Mouse (Mus musculus) erythroid progenitor cell, adult 5-6 weeks (primary cell): ENCODE measurements around the gene Dnajc5. TPM values are rescaled to one million over a fixed set of nuclear protein-coding genes. Genes with fewer than 3 reads are reported as not detected.

Experiments
- ATAC-seq: replicated peaks from 2 replicates; pipeline ENCODE4 v1.8.0; 2016; ENCODE audit warnings: moderate number of reproducible peaks, mild to moderate bottlenecking, moderate TSS enrichment, inconsistent platforms; ENCODE audit not compliant: poor library complexity, low FRiP score, severe bottlenecking
- total RNA-seq, 2 experiments: library from RNA; stranded (forward) in 1 of 2; stranded (reverse) in 1 of 2; fragments of 150-400 nt in 1 of 2; fragments of 186-747, 209-891 nt in 1 of 2; gene quantifications; 2 replicates each; pipeline versions ENCODE4 v1.2.3 to v1.2.4; 2015 to 2017; ENCODE audit warnings: low replicate concordance in 2 of 2

Dnajc5 gene
- total RNA-seq, 2 experiments from 2014 or later = 23.3 to 25.2 TPM

DNA sequence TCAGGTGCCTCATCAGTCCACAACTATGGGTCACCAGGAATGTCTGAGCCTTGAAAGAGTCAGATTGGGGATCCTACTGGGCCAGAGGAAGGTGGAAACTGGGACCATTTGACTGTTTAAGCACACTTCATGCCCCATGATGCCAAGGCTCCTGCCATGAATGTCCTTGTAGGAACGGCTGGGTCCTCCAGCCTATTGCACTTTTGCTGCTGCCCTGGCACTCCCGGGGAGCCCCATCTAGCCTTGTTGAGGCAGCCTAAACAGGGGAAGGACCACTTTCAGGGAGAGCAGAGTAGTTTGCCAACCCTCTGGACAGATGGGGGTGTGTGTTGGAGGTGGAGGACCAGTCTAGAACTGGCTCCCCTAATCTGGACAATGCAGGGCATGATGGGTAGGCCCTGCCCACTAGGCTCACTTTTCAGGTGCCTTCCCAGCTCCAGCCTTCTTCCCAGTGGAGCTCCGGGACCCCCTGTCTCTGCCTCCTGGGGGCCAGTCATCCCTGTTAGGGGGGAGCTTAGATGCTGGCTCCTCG, 64.2 kb downstream of the Dnajc5 start, which contains the start of gene Uckl1:
TSS of gene Uckl1 (minus strand) at position 482 of the 532 bp plus-strand sequence.
- no peak for ATAC-seq

DNA sequence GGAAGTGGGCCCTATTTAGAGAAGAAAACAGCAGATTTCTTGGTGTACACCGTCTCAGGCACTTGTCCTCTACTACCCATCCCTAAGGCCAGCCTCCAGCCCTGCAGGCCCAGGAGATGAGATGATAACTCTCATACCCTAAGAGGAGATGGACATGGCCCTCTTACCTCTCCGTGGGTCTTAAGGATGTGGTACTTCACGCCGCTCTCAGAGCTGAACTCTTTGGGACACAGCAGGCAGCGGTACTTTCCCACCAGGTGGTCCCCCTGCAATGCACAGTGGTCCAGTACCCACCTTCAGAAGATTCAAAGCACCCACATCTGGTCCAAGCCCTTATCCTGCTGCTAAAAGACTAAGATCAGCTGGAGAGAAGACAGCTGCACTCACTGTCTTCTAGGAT, 65.2 kb downstream of the Dnajc5 start:
- ATAC-seq = no peak

DNA sequence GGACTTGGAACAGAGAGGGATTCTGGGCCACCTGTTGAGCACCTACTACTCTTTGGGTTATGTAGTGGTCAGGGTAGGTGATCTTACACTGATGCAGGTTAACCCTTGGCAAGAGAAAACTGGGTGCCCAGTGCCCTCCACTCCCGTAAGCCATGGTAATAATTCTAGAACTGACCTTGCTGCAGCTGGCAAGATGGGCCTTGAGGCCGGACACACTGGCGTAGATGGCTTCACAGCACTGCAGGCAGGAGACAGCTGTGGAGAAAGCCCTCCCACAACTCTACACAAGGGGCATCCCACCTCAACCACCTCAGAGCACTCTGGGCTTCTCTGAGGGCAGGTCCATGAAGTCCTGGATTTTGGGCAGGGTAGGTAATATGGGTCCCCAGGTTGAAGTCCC, 65.8 kb downstream of the Dnajc5 start:
- no peak for ATAC-seq

DNA sequence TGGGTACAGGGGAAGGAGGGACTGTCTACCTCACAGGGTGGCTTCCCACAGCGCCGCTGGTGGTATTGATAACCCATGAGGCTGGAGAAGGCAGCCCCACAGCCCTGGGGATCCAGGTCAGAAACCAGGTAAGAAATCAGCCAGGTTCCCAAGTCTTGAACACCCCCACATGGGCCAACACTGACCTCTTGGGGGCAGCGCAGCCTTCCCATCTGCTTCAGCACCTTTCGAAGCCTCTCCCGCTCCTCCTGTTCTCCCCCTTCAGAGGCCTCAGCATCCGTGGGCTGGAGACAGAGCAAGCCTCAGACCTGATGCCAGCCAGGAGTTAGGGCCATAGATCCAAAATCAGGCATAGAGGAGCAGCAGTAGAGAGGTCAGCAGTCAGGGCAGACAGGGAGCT, 67.5 kb downstream of the Dnajc5 start:
- no peak for ATAC-seq

DNA sequence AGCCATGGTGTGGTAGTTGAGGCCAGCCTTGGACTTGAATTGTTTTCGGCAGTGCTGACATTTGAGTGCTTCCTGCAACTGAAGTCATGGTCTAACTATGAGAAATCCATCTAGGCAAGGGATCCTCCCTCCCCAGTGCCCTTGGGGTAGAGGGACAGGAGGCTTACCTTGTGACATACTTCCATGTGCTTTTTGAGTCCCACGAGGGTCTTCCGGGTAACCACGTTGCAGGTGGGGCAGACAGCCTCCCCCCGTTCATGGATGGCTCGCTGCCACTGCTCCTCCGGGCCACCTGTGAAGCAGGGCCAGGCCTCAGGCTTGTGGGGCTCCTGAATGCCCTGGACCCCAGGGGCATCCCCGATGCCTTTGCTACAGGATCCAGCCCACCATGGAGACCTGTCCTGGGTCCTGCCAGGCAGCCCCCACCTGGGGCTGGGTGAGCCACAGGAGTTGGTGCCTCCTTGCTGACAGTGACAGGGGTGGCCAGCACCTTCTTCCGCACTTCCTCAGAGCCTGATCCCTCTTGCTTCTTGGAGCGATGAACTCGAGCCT, 68.0 kb downstream of the Dnajc5 start:
- ATAC-seq = no peak

DNA sequence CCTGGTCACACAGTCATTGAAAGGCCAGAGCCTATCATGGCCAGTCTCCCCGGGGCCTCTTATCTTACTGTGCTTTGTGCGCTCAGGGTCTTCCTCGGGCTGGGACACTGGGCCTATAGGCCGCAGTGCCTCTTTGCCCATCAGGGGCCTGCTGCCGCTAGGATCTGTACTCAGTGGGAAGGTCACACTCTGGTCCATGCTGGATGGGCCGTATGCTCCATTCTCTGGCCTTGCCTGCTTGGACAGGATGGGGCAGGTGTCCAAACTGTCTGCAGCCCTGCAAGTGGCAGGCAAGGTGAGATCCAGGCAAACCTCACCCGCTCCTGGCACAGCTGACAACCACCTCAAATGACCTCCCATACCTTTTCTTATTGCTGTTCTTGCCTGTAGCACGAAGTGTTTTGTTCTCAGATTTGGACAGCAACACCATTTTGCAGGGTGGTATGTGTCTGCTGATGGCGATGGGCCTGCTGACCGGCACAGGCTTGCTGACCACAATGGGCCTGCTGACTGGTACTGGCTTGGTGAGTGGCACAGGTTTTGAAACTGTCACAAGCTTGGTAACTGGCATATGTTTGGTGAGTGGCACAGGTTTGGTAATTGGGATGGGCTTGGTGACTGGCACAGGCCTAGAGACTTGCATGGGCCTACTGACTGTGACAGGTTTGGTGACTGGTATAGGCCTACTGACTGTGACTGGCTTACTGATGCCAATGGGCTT, 68.9 kb downstream of the Dnajc5 start:
- ATAC-seq = no peak

DNA sequence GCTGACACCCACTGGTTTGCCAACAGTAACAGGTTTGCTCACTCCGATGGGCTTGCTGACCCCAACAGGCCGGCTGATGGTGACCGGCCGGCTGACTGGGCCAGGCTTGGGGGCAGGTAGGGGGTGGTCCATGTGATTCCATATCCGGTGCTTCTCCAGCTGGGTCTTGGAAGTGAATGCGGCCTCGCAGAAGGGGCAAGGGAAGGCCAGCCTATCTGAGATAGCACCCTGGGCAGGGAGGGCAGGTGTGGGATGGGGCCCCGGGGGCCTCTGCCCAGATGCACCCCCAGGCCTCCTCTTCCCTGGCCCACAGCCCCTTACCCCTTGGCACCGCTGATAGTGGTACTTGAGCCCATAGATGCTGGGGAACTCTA, 69.4 kb downstream of the Dnajc5 start:
- ATAC-seq = no peak

DNA sequence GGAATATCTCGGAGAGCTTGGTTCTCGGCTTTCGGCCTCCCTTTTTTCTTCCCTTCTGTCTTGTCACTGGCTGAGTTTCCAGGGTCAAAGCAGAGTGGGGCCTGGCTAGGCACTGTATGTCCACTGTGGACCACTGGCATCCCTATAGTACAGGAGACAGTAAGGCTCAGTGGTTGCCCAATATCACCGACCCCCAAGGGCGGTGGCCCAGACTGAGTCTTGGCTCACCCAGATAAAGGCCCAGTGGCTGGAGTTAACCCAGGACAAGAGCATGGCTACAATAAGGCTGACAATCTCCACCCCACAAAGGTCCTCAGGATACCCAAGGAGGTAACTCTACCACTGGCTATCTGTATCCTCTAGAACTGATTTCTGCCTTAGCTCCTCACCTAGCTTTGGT, 70.2 kb downstream of the Dnajc5 start:
- ATAC-seq = no peak

DNA sequence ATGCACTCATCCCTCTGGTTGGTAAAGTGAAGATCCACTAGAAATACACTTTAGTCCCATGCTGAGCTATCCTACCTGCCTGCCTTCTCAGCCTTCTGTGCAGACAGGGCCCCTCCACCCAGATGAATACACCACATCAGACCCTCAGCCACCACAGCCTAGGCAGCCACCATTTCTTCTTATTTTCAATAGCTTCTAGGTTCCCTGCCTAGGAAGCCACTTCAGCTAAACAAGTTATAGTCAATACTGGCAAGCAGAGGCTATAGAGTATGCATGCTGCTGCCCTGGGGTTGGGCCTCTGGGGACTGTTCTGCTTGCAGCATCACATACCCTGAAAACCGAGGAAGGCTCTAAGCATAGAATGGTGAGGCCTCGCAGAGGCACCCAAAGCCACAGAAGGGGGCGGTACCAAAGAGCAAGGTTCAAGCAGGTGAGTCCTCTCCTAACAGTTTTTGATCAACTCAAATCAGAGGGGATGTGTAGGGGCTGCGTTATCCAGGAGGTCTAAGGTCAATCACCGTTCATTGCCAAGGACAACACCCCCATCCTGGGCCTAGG, 71.3 kb downstream of the Dnajc5 start, which contains the start of gene Prpf6:
TSS of gene Prpf6 (plus strand) at position 341 of the 558 bp plus-strand sequence.
- ATAC-seq = no peak

DNA sequence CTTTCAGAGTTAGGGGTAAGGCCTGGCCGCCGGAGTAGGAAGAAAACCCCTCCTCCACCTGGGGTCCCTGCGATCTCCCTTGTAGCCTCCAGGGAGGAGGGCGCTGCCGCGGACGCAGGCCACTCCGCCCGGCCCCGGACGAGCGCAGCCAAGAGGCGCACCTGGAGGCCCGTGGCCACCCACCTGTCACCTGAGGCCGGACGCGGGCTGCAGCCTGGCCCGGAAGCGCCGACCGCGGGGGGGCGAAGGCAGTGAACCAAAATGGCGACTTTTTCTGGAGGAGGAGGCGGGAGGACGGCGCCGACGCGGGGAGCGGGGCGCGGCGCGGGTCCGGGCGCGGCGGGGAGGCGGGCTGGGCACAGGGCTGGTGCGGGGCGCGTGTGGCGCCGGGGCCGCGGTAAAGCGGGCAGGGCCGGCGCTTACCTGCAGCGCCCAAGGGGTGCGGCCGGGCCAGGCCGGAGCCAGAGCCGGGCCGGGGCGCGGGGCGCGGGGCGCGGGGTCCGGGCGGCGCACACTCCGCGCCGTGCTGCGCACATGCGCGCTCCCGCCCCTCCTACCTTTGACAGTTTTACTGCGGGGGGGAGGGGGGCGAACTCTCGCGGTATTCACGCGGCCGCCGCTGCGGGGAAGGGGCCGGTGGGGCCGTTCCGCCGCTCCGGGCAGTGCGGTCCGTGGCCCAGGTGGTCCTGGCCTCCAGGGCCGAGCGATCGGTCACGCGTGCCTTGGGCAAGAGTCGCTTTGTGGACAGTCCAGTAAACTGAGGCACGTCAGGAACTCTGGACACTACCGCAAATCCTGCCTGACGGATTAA, 72.2 kb downstream of the Dnajc5 start, which contains the start of gene Zfp512b:
TSS of gene Zfp512b (minus strand) at position 573 of the 811 bp plus-strand sequence.
- ATAC-seq = no peak

DNA sequence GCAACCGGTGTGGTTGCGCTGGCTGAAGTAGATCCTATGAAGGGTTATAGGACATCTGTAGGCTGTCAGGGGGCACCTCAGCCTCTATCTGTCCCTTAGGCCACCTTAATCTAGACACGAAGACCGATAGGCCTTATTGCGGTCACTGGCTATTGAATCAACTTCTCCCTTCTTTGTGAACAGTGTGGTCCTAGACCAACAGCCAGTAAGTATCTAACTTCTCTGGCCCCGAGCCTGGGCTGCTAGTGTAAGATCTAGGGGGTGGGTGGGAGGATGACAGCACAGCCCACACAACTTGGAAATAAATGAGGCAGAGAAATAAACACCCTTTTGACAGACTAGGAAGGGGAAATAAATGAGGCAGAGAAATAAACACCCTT, 72.7 kb downstream of the Dnajc5 start:
- ATAC-seq = no peak

DNA sequence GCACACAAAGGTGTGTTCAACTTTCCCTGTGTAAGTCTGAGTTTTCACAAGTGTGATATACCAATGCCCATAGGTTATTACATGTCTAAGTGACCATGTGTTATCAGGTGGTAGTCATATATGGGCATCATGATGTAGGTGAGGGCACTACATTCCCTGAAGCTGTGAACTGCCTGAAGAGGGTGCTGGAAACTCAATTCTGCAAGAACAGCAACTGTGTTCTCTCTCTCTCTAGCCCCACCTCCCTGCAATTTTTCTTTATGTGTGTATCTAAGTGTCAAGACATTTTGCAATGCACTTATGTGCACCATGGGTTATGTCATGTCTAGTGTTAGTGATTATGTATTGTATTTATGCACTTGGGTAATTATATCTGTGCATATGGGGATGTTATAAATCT, 73.7 kb downstream of the Dnajc5 start:
- ATAC-seq = no peak

DNA sequence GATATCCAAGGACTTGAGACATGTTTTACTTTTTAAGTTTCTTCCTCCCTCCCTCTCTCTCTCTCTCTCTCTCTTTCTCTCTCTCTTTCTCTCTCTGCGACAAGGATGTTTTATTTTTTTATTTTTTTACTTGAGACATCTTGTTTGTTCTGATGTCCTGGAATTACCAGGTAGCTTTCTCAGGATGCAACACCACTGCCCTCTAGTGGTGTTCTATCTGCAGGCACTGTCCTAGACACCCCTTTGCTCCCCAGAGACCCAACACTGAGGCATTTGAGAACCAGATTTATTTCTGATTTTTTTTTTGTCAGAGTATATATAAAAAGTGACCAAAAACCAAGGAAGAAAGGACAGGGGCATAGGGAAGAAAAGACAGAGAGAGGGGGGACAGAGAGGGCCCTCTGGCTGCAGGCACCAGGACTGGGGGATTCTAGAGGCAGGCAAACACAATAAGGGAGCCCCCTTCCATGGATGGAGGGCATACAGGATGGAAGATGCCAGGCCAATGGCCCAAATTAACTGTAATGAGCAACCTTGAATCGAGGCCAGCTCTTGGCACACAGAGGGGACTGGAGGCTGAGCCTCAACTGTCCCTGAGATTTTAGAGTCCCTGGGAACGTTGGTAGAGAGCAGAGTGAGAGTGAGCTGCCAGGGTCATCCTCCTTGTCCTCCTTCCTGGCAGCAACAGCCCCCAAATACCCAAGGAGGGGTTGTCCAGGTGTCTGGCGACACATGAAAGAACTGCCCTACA, 74.8 kb downstream of the Dnajc5 start:
- no peak for ATAC-seq

DNA sequence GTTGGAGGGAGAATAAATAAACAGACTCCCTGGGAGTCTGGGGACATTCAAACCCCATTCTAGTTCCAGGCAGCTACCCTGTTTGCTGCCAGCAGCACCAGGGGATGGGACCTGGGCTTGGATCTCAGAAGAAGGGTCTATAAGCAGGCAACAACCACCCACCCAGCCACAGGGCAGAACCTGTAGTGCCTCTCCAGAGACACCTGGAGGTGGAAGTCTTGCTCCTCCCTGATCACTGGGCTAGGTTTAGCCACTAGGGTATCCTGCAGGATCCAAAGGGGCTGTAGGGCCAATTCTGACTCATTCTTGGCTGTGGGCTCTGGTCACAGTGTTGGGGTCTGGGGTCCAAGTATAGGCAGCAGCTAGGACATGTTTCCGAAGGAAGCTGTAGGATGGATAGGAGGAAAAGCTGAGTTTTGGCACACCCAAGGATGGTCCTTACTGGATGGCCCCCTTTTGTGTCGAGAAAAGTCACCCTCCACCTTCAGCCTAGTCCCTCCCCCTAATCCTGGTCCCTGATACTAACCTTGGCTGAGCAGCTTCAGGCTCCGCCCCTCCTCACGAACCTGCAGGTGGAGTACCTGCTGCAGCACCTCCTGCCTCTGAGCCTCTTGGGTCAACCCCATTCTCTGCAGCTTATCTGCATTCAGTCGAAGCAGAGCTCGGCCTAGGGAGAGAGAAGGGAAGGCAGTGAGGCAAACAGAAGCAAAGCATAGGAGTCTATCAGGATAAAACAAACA, 76.1 kb downstream of the Dnajc5 start:
- ATAC-seq = no peak

DNA sequence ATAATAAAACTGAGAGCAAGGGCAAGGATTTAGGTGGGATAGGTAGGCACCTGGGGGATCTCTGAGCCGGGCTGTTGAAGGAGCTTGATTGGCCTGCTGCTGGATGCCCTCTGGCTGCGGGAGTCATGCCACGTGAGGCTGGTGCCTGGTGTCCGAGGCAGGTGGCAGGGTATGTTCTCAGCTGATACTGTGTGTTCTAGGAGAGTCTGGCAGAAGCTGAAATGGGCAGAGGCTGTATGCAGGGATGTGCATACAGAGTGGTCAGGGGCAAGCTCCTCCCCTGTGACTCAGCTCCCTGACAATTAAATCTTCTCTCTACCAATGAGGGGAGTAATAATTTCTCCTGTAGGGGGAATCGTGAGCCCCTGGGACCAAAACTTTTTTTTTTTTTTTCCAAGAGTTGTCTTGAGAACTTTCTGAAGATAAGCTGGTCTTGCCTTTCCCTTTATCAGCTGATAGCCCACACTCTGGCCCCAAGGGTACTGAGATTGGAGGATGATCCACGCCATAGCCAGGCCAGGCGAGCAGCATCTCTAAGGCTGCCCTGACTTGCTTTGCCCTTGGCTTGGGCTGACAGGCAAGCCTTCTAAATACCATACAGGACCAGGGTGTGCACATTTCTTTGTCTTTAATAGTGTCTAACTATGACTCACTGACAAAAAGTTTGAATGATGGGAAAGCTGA, 77.2 kb downstream of the Dnajc5 start:
- no peak for ATAC-seq

DNA sequence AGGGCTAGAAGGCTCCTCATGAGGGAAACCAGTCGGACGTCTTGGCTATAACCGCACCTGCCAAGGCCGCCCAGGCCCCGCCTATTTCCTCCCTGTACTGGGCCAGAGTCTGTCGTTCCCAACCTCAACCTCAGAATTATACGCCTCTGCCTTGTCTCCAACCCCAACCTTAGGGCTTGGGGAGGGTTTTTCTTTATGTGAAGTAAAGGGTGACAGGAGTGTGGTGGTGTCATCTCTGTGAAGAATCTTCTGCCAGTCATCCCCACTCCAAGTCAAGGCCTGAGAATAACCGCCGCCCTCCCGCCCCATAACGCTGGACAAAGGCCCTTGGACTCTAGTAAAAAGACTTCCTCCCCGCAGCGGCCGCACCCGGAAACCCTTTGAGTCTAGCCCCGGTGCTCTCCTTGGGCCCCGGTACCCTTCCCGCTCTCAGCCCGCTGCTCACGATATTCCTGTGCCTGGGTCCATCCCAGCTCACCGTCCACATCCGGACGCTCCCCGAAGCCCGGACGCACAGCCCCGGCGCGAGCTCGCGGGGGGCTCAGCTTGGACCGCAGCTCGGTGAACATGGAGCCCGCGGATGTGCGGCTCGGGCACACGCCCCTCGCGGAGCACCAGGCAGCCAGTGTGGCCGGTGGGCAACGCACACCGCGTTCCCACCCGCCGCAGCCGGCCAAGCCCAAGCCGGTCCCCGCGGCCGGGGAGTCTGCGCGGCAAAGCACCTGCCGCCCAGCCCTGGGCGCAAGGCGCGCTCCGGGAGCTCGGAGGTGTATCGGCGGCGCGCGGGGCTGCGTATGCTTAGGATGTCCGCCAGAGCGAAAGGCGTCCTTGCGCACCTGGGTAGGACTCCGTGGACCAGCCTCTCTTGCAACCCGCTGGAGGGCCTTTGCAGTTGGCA, 78.4 kb downstream of the Dnajc5 start, which contains the start of gene Samd10:
TSS of gene Samd10 (minus strand) at position 759 of the 898 bp plus-strand sequence.
- no peak for ATAC-seq

DNA sequence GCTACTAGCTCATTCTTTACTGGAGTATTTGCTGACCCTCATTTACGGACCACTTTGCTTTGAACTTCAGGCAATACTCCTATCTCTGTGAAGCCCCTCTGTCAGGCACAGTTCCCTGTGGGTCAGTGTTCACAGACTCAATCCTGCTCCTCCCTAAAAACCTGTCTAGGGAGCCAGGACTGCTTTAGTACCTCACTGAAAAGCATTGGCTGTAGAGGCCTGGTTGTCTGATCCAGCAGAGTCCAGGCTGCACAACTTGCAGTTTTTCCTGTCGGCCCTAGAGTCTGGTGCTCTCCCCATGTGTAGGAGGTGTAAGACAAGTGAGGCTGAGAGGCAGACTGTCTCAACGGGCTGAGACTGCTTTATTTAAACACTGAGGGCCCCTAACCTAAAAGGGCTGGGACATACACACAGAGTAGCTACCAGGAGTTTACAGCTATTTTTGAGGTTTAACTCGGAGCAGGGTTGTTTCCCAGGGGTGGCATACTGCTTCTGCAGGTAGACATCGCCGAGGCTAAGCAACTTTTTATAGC, 80.0 kb downstream of the Dnajc5 start:
- ATAC-seq = no peak
